Mouse (Mus musculus) heart, adult 2 months (tissue): ENCODE data around the gene Mlh3. TPM values are rescaled to one million over a fixed set of nuclear protein-coding genes. Genes with fewer than 3 reads are reported as not detected.

Experiments used
- DNase-seq, 2 experiments: peaks; one replicate each; pipeline ENCODE4 v3.0.0; 2021
- H3K27ac ChIP-seq: fragments of 200-600 bp; 2 replicates; pipeline ENCODE4 v1.8.1; 2022
- H3K27me3 ChIP-seq: fragments of 200-500 bp; 2 replicates; pipeline ENCODE4 v1.6.1; 2012; ENCODE audit warnings: mild to moderate bottlenecking, low read length, inconsistent platforms, mixed read lengths; ENCODE audit not compliant: control insufficient read depth, insufficient read depth
- H3K36me3 ChIP-seq: fragments of 200-500 bp; 2 replicates; pipeline ENCODE4 v1.6.1; 2012; ENCODE audit warnings: low read length, inconsistent platforms; ENCODE audit not compliant: control insufficient read depth, insufficient read depth
- H3K4me1 ChIP-seq: fragments of 200-500 bp; 2 replicates; pipeline ENCODE4 v1.6.1; 2011; ENCODE audit warnings: low read length; ENCODE audit not compliant: control insufficient read depth, insufficient read depth
- H3K4me3 ChIP-seq: fragments of 200-600 bp; 2 replicates; pipeline ENCODE4 v1.8.1; 2022
- H3K79me2 ChIP-seq: fragments of 200-500 bp; replicated peaks from 2 replicates; pipeline ENCODE4 v1.6.1; 2012; ENCODE audit warnings: mild to moderate bottlenecking, inconsistent platforms, low read length, moderate library complexity, mixed read lengths; ENCODE audit not compliant: control insufficient read depth, insufficient read depth
- H3K9ac ChIP-seq: fragments of 200-500 bp; 2 replicates; pipeline ENCODE4 v1.6.1; 2012; ENCODE audit warnings: low read depth, mild to moderate bottlenecking, control low read depth, inconsistent platforms, low read length, mixed read lengths
- CTCF ChIP-seq: fragments of 200-600 bp; IDR thresholded peaks from 2 replicates; pipeline ENCODE4 v1.8.1; 2022; ENCODE audit warnings: antibody characterized with exemption, mild to moderate bottlenecking, moderate library complexity
- EP300 ChIP-seq: fragments of 200-500 bp; IDR thresholded peaks from 2 replicates; pipeline ENCODE4 v1.6.1; 2011; ENCODE audit warnings: low read depth, low read length, control low read depth; ENCODE audit not compliant: insufficient read depth
- POLR2A ChIP-seq: fragments of 200-500 bp; IDR thresholded peaks from 2 replicates; pipeline ENCODE4 v1.6.1; 2011; ENCODE audit warnings: mild to moderate bottlenecking, low read depth, low read length, control low read depth; ENCODE audit not compliant: insufficient read depth
- WGBS: fragments of 180-500 bp; shearing (Covaris S2); methylation state at CpG from one replicate; pipeline ENCODE4 v1.1.7; 2018; 5-methylcytosine and 5-hydroxymethylcytosine counted together
- intact Hi-C: fragments of 180-260 bp; cut with DNase I; formaldehyde crosslinking; loops from one replicate; pipeline ENCODE4 v1.15.1; 2025
- polyA plus RNA-seq: library from polyadenylated mRNA; depleted of rRNA; stranded (reverse); fragments of >200 nt; gene quantifications from 2 replicates; pipeline ENCODE4 v1.2.3, GENCODE M21; 2012
- total RNA-seq, 2 experiments: library from RNA; stranded (reverse); gene quantifications; 2 replicates each; pipeline ENCODE4 v1.2.3; 2021

Gene Mlh3
- total and polyA plus RNA-seq, 3 experiments: 4.5 to 8.7 (median 8.2) TPM

DNA sequence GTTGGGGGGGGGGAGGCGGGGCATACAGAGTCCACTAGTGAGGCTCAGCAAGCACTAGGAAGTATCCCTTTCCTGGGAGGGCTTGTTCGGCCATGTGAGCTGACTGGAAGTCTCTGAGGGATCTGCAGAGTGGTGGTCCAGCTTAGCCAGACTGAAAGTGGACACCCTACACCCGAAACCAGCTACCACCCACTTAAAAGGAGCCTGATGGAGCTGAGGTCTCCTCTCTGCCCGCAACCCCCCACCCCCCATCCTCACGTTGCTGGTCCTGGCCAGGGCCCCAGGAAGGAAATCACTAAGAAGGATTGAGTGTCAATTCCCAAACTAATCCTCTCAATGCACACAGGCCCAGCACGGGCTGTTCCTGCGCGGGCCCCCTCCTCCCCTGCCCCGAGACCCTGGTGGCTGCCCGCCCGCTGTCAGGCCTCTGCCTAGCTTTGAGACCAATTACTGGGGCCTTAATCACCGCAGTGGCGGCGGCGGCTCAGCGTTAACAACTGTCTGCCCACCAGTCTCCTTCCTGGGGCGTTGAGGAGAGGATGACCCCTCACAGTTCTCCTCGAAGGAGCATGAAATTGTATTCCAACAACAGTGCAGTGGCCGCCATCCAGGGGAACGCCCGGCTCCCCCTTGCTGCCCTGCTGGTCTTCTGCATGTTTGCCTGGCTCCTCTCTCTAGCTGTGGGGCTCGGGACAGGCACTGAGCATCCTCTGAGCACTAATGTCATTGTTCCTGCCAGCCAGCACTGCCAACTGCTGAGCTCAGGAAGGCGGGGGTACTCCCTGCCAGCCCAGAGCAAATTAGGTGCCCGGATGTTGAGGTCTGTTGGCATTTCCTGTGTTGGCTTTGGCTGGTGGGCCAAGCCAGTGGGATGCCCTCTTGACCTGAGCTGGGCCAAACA, 69.2 kb downstream of the Mlh3 start:
- H3K9ac ChIP-seq: no peak overlapping the region
- no peaks in the 10 kb centered on the region for H3K79me2 ChIP-seq
- peaks cover 11% of the 10 kb centered on the region for H3K4me1 ChIP-seq
- 60% methylated on average over 24 of the region's 24 CpGs for WGBS
- intact Hi-C loops: loop anchor here (5.0 kb wide), 1 partner anchor 34 kb away; no protein-coding TSS in a partner anchor
- H3K27me3 ChIP-seq: no peaks in the 10 kb centered on the region
- H3K36me3 ChIP-seq: no peaks in the 10 kb centered on the region
- no peak overlapping the region for H3K4me3 ChIP-seq
- no peak for DNase-seq
- no peak overlapping the region; the same call in 1 of the 2 replicates for H3K27ac ChIP-seq
- no peak for TF ChIP-seq POLR2A
- no peak for TF ChIP-seq CTCF
- TF ChIP-seq EP300: no peak

DNA sequence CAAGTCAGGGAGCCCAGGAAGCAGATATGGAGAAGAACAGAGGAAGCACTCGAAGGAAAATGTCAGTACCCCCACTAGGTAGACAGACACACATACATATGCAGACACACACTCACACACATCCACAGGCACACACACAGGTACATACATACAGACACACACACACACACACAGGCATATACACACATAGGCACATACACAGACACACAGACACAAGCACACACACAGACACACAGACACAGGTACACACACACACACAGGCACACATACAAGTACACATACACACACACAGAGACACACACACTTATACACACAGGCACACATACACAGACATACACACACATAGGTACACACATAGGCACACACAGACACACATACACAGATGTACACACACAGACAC, 70.4 kb downstream of the Mlh3 start:
- Histone ChIP-seq H3K27me3 (no peaks in the 10 kb centered on the region), H3K9ac (no peak overlapping the region), H3K36me3 (no peaks in the 10 kb centered on the region), H3K4me3 (no peak overlapping the region), H3K27ac (no peak overlapping the region), H3K79me2 (no peaks in the 10 kb centered on the region), H3K4me1 (peaks cover 18% of the 10 kb centered on the region)
- no peak for DNase-seq
- TF ChIP-seq POLR2A: no peak
- no peak for TF ChIP-seq EP300
- TF ChIP-seq CTCF: no peak
- WGBS: 70% methylated on average over 1 of the region's 1 CpGs
- intact Hi-C loops: loop anchor here (5.0 kb wide), 1 partner anchor 33 kb away; no protein-coding TSS in a partner anchor

DNA sequence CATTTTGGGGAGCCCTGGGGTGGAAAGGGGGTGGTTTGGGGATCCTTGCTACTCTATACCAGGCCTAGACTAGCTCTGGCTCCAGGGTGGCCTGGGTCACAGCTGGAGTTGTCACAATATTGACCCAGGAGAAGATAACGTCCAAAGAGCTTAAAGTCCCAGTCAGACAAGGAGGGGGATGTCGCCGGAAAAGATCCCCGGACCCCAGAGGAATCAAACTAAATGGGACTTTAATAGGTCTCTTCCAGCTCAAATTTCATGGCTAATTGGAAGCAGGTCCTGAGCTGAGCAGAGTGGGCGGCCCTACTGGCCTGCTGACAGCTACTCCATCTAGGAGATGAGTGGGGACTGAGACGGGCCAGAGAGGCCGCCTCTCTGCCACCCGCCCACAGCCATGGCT, 72.5 kb downstream of the Mlh3 start:
- intact Hi-C loops: no loop called here
- no peak overlapping the region for H3K9ac ChIP-seq
- no peak for DNase-seq
- no peak overlapping the region for H3K4me3 ChIP-seq
- TF ChIP-seq CTCF (no peak), POLR2A (no peak), EP300 (no peak)
- no peaks in the 10 kb centered on the region for H3K36me3 ChIP-seq
- 64% methylated on average over 8 of the region's 8 CpGs for WGBS
- H3K27ac ChIP-seq: no peak overlapping the region
- H3K79me2 ChIP-seq: no peaks in the 10 kb centered on the region
- no peaks in the 10 kb centered on the region for H3K27me3 ChIP-seq
- peaks cover 27% of the 10 kb centered on the region for H3K4me1 ChIP-seq

DNA sequence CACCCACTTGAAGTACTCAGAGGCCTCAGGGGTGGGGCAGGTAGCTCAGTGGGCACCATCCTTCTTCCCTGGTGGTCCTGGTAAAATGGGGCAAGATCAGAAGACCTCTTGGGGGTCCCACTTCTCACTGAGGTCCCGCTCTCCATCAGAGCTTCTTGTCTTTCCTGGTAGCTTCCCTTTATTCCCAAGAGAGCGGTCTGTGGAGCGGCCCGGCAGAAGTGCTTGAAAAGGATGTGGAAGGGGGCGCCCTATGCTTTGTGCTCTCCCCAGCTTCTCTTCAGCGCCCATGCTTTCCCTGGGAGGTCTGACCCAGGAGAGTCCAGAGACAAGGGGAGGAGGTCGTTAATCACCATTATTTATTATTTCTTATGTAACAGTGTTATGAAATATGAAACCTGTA, 73.0 kb downstream of the Mlh3 start:
- Histone ChIP-seq H3K79me2 (no peaks in the 10 kb centered on the region), H3K36me3 (no peaks in the 10 kb centered on the region), H3K27me3 (no peaks in the 10 kb centered on the region), H3K4me3 (no peak overlapping the region), H3K4me1 (peaks cover 31% of the 10 kb centered on the region), H3K9ac (no peak overlapping the region), H3K27ac (no peak overlapping the region)
- TF ChIP-seq POLR2A (no peak), EP300 (no peak), CTCF (no peak)
- intact Hi-C loops: no loop called here
- WGBS: 82% methylated on average over 7 of the region's 7 CpGs
- DNase-seq: no peak

DNA sequence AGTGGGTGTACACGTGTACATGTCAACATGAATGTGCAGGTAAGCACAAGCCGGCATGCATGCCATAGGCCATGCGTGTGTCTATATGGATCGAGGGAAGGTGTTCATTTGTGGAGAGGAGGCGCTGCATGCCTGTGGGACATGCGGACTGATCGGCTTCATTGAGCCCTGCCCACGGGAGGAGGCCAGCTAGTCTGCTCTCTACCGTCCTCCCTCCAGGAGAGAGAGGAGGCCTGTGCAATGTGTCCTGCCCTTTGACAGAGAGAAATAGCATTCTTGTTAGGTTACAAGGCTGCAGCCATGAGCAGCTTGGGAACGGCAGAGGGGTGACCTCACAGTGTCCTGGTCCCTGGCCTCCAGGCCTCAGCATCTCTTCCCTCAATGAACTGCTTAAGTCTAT, 74.2 kb downstream of the Mlh3 start:
- no peaks in the 10 kb centered on the region for H3K27me3 ChIP-seq
- no peaks in the 10 kb centered on the region for H3K79me2 ChIP-seq
- intact Hi-C loops: no loop called here
- 90% methylated on average over 10 of the region's 10 CpGs for WGBS
- peaks cover 25% of the 10 kb centered on the region for H3K4me1 ChIP-seq
- H3K4me3 ChIP-seq: no peak overlapping the region
- no peak for DNase-seq
- TF ChIP-seq POLR2A (no peak), EP300 (no peak), CTCF (no peak)
- H3K27ac ChIP-seq: no peak overlapping the region
- H3K9ac ChIP-seq: no peak overlapping the region
- H3K36me3 ChIP-seq: no peaks in the 10 kb centered on the region

DNA sequence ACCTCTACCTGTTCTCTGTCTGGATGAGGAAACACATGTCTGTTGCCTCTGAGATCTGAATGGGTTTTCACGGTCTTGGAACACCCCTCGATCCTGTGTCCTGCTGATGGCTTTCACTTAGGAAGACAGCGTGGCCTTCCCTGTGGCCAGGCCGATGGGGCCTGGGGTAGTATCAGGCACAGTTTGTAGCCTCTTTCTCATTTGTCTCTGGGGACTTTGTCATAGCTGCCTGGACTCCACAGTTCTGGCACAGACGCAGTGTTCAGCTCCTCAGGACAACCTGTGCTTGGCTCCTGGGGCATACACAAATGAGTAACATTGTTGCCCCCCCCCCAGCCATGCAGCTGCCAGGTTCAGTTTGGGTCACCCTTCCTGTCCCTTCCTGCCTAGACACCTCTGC, 75.3 kb downstream of the Mlh3 start:
- DNase-seq: peak in 1 of 2 experiments; percentile 56
- WGBS: 41% methylated on average over 5 of the region's 5 CpGs
- intact Hi-C loops: no loop called here

More for the DNA sequence above, 75.3 kb downstream of the Mlh3 start:
- H3K4me3 ChIP-seq: no peak overlapping the region
- TF ChIP-seq POLR2A (no peak), EP300 (0 out of 2 replicates have a peak, but pooled peaks have one; percentile 70)
- H3K27ac ChIP-seq: peak overlapping the region; percentile 75
- peaks cover 25% of the 10 kb centered on the region for H3K4me1 ChIP-seq
- H3K9ac ChIP-seq: no peak overlapping the region
- H3K27me3 ChIP-seq: no peaks in the 10 kb centered on the region
- H3K79me2 ChIP-seq: no peaks in the 10 kb centered on the region
- H3K36me3 ChIP-seq: no peaks in the 10 kb centered on the region
